Mouse (Mus musculus): ENCODE measurements around the gene Tmpo. TPM values are rescaled to one million over a fixed set of nuclear protein-coding genes. Genes with fewer than 3 reads are reported as not detected.

Tmpo gene
- polyA plus RNA-seq, 1 experiment from 2014 or later, result 101 TPM

GRCm38 (mm10) chr10:91207275-91207674, 26.2 kb upstream of the Tmpo start:
- Histone ChIP-seq H3K36me3 (ENCODE audit: control insufficient read depth, insufficient read depth) (no peaks in the 10 kb centered on the region), H3K4me1 (ENCODE audit: control insufficient read depth, low read depth, low read length) (no peaks in the 10 kb centered on the region), H3K27ac (ENCODE audit: low read length) (no peak overlapping the region), H3K27me3 (ENCODE audit: control insufficient read depth, insufficient read depth, low read depth, low read length) (no peaks in the 10 kb centered on the region), H3K4me3 (ENCODE audit: low read depth, low read length) (no peak overlapping the region), H3K4me2 (ENCODE audit: low read depth, low read length) (no peak overlapping the region), H3K9me3 (replicated peaks; ENCODE audit: control insufficient read depth, low read length) (no peaks in the 10 kb centered on the region), H3K9ac (ENCODE audit: low read depth, low read length) (no peak overlapping the region)
- ATAC-seq (ENCODE audit: low read depth), result no peak

GRCm38 (mm10) chr10:91205632-91206031, 24.5 kb upstream of the Tmpo start:
- Histone ChIP-seq H3K4me3 (ENCODE audit: low read depth, low read length) (no peak overlapping the region), H3K9me3 (replicated peaks; ENCODE audit: control insufficient read depth, low read length) (no peaks in the 10 kb centered on the region), H3K4me2 (ENCODE audit: low read depth, low read length) (no peak overlapping the region), H3K27ac (ENCODE audit: low read length) (no peak overlapping the region), H3K27me3 (ENCODE audit: control insufficient read depth, insufficient read depth, low read depth, low read length) (no peaks in the 10 kb centered on the region), H3K9ac (ENCODE audit: low read depth, low read length) (no peak overlapping the region), H3K4me1 (ENCODE audit: control insufficient read depth, low read depth, low read length) (no peaks in the 10 kb centered on the region), H3K36me3 (ENCODE audit: control insufficient read depth, insufficient read depth) (no peaks in the 10 kb centered on the region)
- no peak for ATAC-seq (ENCODE audit: low read depth)
- WGBS (ENCODE audit: insufficient replicate concordance), result 70% methylated on average over 6 of the region's 6 CpGs

GRCm38 (mm10) chr10:91200581-91200980, 19.5 kb upstream of the Tmpo start:
- WGBS (ENCODE audit: insufficient replicate concordance), result 68% methylated on average over 3 of the region's 3 CpGs
- Histone ChIP-seq H3K4me3 (ENCODE audit: low read depth, low read length) (no peak overlapping the region), H3K9me3 (replicated peaks; ENCODE audit: control insufficient read depth, low read length) (0 out of 2 replicates have a peak, but pooled peaks cover 2% of the 10 kb centered on the region), H3K4me1 (ENCODE audit: control insufficient read depth, low read depth, low read length) (no peaks in the 10 kb centered on the region), H3K36me3 (ENCODE audit: control insufficient read depth, insufficient read depth) (no peaks in the 10 kb centered on the region), H3K9ac (ENCODE audit: low read depth, low read length) (no peak overlapping the region), H3K4me2 (ENCODE audit: low read depth, low read length) (no peak overlapping the region), H3K27ac (ENCODE audit: low read length) (no peak overlapping the region), H3K27me3 (ENCODE audit: control insufficient read depth, insufficient read depth, low read depth, low read length) (no peaks in the 10 kb centered on the region)
- ATAC-seq (ENCODE audit: low read depth), result no peak

- Histone ChIP-seq H3K4me3 (ENCODE audit: low read depth, low read length) (no peak overlapping the region), H3K36me3 (ENCODE audit: control insufficient read depth, insufficient read depth) (no peaks in the 10 kb centered on the region), H3K4me2 (ENCODE audit: low read depth, low read length) (no peak overlapping the region), H3K4me1 (ENCODE audit: control insufficient read depth, low read depth, low read length) (no peaks in the 10 kb centered on the region), H3K9ac (ENCODE audit: low read depth, low read length) (no peak overlapping the region), H3K27me3 (ENCODE audit: control insufficient read depth, insufficient read depth, low read depth, low read length) (no peaks in the 10 kb centered on the region), H3K27ac (ENCODE audit: low read length) (no peak overlapping the region), H3K9me3 (replicated peaks; ENCODE audit: control insufficient read depth, low read length) (0 out of 2 replicates have a peak, but pooled peaks cover 2% of the 10 kb centered on the region)
- ATAC-seq (ENCODE audit: low read depth), result no peak
- WGBS (ENCODE audit: insufficient replicate concordance), result 69% methylated on average over 1 of the region's 1 CpGs
Measured at GRCm38 (mm10) chr10:91199238-91199780, 18.2 kb upstream of the Tmpo start.

GRCm38 (mm10) chr10:91197704-91198103, 16.6 kb upstream of the Tmpo start:
- Histone ChIP-seq H3K4me1 (ENCODE audit: control insufficient read depth, low read depth, low read length) (no peaks in the 10 kb centered on the region), H3K9ac (ENCODE audit: low read depth, low read length) (no peak overlapping the region), H3K4me3 (ENCODE audit: low read depth, low read length) (no peak overlapping the region), H3K4me2 (ENCODE audit: low read depth, low read length) (no peak overlapping the region), H3K9me3 (replicated peaks; ENCODE audit: control insufficient read depth, low read length) (0 out of 2 replicates have a peak, but pooled peaks cover 2% of the 10 kb centered on the region), H3K36me3 (ENCODE audit: control insufficient read depth, insufficient read depth) (no peaks in the 10 kb centered on the region), H3K27me3 (ENCODE audit: control insufficient read depth, insufficient read depth, low read depth, low read length) (no peaks in the 10 kb centered on the region), H3K27ac (ENCODE audit: low read length) (no peak overlapping the region)
- no peak for ATAC-seq (ENCODE audit: low read depth)
- 79% methylated on average over 8 of the region's 8 CpGs for WGBS (ENCODE audit: insufficient replicate concordance)

- Histone ChIP-seq H3K27me3 (ENCODE audit: control insufficient read depth, insufficient read depth, low read depth, low read length) (no peaks in the 10 kb centered on the region), H3K4me3 (ENCODE audit: low read depth, low read length) (no peak overlapping the region), H3K9ac (ENCODE audit: low read depth, low read length) (no peak overlapping the region), H3K36me3 (ENCODE audit: control insufficient read depth, insufficient read depth) (no peaks in the 10 kb centered on the region), H3K9me3 (replicated peaks; ENCODE audit: control insufficient read depth, low read length) (0 out of 2 replicates have a peak, but pooled peaks cover 2% of the 10 kb centered on the region), H3K27ac (ENCODE audit: low read length) (no peak overlapping the region), H3K4me2 (ENCODE audit: low read depth, low read length) (no peak overlapping the region), H3K4me1 (ENCODE audit: control insufficient read depth, low read depth, low read length) (no peaks in the 10 kb centered on the region)
- 53% methylated on average over 1 of the region's 1 CpGs for WGBS (ENCODE audit: insufficient replicate concordance)
- ATAC-seq (ENCODE audit: low read depth), result no peak
Measured at GRCm38 (mm10) chr10:91196778-91197177, 15.7 kb upstream of the Tmpo start.

- no peak overlapping the region for H3K27ac ChIP-seq (ENCODE audit: low read length)
- H3K9me3 ChIP-seq (replicated peaks; ENCODE audit: control insufficient read depth, low read length), result 0 out of 2 replicates have a peak, but pooled peaks cover 2% of the 10 kb centered on the region
- no peak for ATAC-seq (ENCODE audit: low read depth)
- H3K4me2 ChIP-seq (ENCODE audit: low read depth, low read length), result no peak overlapping the region
- H3K9ac ChIP-seq (ENCODE audit: low read depth, low read length), result no peak overlapping the region
- H3K27me3 ChIP-seq (ENCODE audit: control insufficient read depth, insufficient read depth, low read depth, low read length), result no peaks in the 10 kb centered on the region
- 58% methylated on average over 5 of the region's 5 CpGs for WGBS (ENCODE audit: insufficient replicate concordance)
- H3K4me3 ChIP-seq (ENCODE audit: low read depth, low read length), result no peak overlapping the region
- no peaks in the 10 kb centered on the region for H3K36me3 ChIP-seq (ENCODE audit: control insufficient read depth, insufficient read depth)
- no peaks in the 10 kb centered on the region for H3K4me1 ChIP-seq (ENCODE audit: control insufficient read depth, low read depth, low read length)
Measured at GRCm38 (mm10) chr10:91195680-91196079, 14.6 kb upstream of the Tmpo start.

GRCm38 (mm10) chr10:91195091-91195490, 14.0 kb upstream of the Tmpo start:
- H3K9ac ChIP-seq (ENCODE audit: low read depth, low read length), result no peak overlapping the region
- H3K4me3 ChIP-seq (ENCODE audit: low read depth, low read length), result no peak overlapping the region
- 0 out of 2 replicates have a peak, but pooled peaks have one; percentile 39 for ATAC-seq (ENCODE audit: low read depth)
- no peaks in the 10 kb centered on the region for H3K4me1 ChIP-seq (ENCODE audit: control insufficient read depth, low read depth, low read length)
- H3K27ac ChIP-seq (ENCODE audit: low read length), result no peak overlapping the region
- 73% methylated on average over 14 of the region's 14 CpGs for WGBS (ENCODE audit: insufficient replicate concordance)
- 0 out of 2 replicates have a peak, but pooled peaks cover 2% of the 10 kb centered on the region for H3K9me3 ChIP-seq (replicated peaks; ENCODE audit: control insufficient read depth, low read length)
- no peak overlapping the region for H3K4me2 ChIP-seq (ENCODE audit: low read depth, low read length)
- H3K36me3 ChIP-seq (ENCODE audit: control insufficient read depth, insufficient read depth), result no peaks in the 10 kb centered on the region
- no peaks in the 10 kb centered on the region for H3K27me3 ChIP-seq (ENCODE audit: control insufficient read depth, insufficient read depth, low read depth, low read length)

GRCm38 (mm10) chr10:91191851-91192250, 10.7 kb upstream of the Tmpo start:
- Histone ChIP-seq H3K4me1 (ENCODE audit: control insufficient read depth, low read depth, low read length) (peaks cover 7% of the 10 kb centered on the region), H3K9ac (ENCODE audit: low read depth, low read length) (no peak overlapping the region), H3K36me3 (ENCODE audit: control insufficient read depth, insufficient read depth) (no peaks in the 10 kb centered on the region), H3K9me3 (replicated peaks; ENCODE audit: control insufficient read depth, low read length) (0 out of 2 replicates have a peak, but pooled peaks cover under 1% of the 10 kb centered on the region), H3K4me2 (ENCODE audit: low read depth, low read length) (no peak overlapping the region), H3K4me3 (ENCODE audit: low read depth, low read length) (no peak overlapping the region), H3K27me3 (ENCODE audit: control insufficient read depth, insufficient read depth, low read depth, low read length) (no peaks in the 10 kb centered on the region), H3K27ac (ENCODE audit: low read length) (no peak overlapping the region)
- no peak for ATAC-seq (ENCODE audit: low read depth)
- 81% methylated on average over 5 of the region's 5 CpGs for WGBS (ENCODE audit: insufficient replicate concordance)

All from liver, embryonic 16.5 days (tissue).